Mouse (Mus musculus): ENCODE results near the gene Psmc4. TPM values are rescaled to one million over a fixed set of nuclear protein-coding genes. Genes with fewer than 3 reads are reported as not detected.

Gene Psmc4
- polyA plus RNA-seq, 1 experiment from 2014 or later = 275 TPM

Other genes starting within 250 kb of the Psmc4 start
- gene Zfp626, start 242.9 kb downstream of the Psmc4 start, polyA plus RNA-seq (2014; fragmentation: Nextera tagmentation; extraction: Ambion mirVana) = 1.5 and 2.5 TPM in 2 replicates
- 10.2 and 11.5 TPM in 2 replicates for gene Zfp59, start 211.5 kb downstream of the Psmc4 start, polyA plus RNA-seq (2014; fragmentation: Nextera tagmentation; extraction: Ambion mirVana)
- 1.0 and 1.4 TPM in 2 replicates for gene Zfp607a, start 192.6 kb downstream of the Psmc4 start, polyA plus RNA-seq (2014; fragmentation: Nextera tagmentation; extraction: Ambion mirVana)
- gene Zfp974, start 120.6 kb downstream of the Psmc4 start, polyA plus RNA-seq (2014; fragmentation: Nextera tagmentation; extraction: Ambion mirVana) = 17.3 and 19.1 TPM in 2 replicates
- 34.7 and 35.2 TPM in 2 replicates for gene Zfp780b, start 70.9 kb downstream of the Psmc4 start, polyA plus RNA-seq (2014; fragmentation: Nextera tagmentation; extraction: Ambion mirVana)
- gene Zfp850, start 36.0 kb downstream of the Psmc4 start, polyA plus RNA-seq (2014; fragmentation: Nextera tagmentation; extraction: Ambion mirVana) = 7.0 and 7.3 TPM in 2 replicates
- 0.39 and 0.91 TPM in 2 replicates for gene Fcgbp, start 21.1 kb upstream of the Psmc4 start, polyA plus RNA-seq (2014; fragmentation: Nextera tagmentation; extraction: Ambion mirVana)
- 0.08 and 0.15 TPM in 2 replicates for gene 9530053A07Rik, start 79.4 kb upstream of the Psmc4 start, polyA plus RNA-seq (2014; fragmentation: Nextera tagmentation; extraction: Ambion mirVana)
- gene Fbl, start 119.6 kb upstream of the Psmc4 start, polyA plus RNA-seq (2014; fragmentation: Nextera tagmentation; extraction: Ambion mirVana) = 22.2 and 25.3 TPM in 2 replicates
- 13.6 and 13.9 TPM in 2 replicates for gene Dyrk1b, start 129.4 kb upstream of the Psmc4 start, polyA plus RNA-seq (2014; fragmentation: Nextera tagmentation; extraction: Ambion mirVana)
- 7.8 and 7.9 TPM in 2 replicates for gene Eid2, start 217.8 kb upstream of the Psmc4 start, polyA plus RNA-seq (2014; fragmentation: Nextera tagmentation; extraction: Ambion mirVana)
- gene Eid2b, start 227.6 kb upstream of the Psmc4 start, polyA plus RNA-seq (2014; fragmentation: Nextera tagmentation; extraction: Ambion mirVana) = 33.5 and 33.9 TPM in 2 replicates
- 0.70 and 1.5 TPM in 2 replicates for gene Selenov, start 241.1 kb upstream of the Psmc4 start, polyA plus RNA-seq (2014; fragmentation: Nextera tagmentation; extraction: Ambion mirVana)

Measured in neural tube, embryonic 14.5 days (tissue).